Mouse (Mus musculus): ENCODE data around the gene Bhlhe41.

Gene Bhlhe41

DNA sequence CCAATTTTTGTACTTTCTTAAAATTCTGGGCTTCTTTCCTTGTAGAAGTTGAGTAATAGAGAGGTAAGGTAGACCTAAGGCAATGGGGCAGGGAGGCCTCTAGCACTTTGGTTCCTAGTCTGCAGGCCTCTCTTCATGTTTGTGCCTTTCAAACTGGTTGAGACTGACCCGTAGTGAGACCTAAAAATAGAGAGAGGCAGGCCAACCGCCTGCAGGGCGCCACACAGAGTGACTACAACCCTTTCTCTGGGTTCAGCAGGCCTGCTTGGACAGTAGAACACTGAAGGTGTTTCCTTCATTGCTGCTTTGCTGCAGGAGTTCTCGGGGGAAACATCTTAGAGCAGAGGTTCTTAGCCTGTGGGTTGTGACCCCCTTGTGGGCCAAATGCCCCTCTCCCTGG lies 5.6 kb upstream of the Bhlhe41 start:
- DNase-seq = no peak

DNA sequence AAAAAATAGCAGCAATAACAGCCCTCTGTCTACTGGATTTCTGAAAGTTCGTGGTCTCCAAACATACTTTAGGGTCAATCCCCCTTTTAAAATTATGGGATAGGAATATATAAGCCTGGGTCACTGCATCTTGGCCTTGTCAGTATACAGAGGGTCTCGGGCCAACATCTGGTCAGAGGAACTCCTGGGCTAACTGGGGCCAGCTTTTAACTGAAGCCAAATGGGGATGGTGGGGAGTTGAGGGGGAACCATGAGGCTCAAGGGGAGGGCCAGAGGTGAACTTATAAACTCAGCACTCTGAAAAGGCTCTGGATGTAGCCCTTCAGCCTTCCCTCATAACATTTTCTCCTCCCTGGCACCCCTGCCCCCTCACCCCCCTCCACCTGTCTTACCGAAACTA lies 1.8 kb upstream of the Bhlhe41 start:
- DNase-seq = no peak

DNA sequence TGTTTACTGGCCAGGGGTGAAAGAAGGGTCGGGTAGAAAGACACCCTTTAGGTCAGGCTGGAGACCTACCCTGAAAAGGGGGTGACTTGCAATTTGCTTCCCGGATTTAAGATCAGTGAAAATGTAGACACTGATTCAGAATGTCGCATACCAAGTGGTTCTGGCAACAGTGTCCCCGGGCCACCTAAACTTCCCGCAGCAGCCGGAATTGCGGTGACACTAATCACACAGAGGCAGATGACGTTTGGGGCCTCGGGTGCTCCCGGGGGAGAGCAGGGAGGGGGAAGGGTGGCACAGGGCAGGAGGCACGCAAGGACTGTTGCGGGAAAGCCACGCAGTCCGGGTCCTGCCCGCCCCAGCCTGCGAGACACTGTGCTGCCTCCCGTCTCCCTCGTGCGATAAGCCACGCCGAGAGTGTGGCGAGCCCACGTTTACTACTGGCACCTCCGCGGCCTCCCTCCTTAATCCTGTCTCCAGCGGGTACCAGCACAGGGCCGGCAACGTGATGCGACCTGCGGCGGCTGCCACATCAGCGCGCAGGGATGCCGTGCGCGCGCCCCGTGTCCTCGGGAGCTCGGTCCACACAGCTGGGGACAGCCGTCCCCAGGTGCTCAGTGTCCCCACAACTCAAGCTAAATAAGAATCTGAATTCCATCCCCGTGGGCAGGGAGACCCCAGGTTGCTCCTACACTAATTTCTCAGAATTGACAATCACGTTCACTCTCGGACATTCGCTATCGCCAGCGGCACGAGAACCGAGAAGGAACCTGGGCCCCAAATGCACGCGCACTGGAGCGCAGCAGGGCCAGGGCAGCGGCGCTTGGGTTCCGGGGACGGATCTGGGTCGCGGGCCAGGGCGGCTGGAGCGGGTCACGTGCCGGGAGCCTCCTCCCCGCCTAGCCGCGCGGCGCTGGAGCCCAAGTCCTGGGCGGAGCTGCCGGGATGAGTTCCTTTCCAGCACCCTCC lies 811 bp upstream of the Bhlhe41 start:
- no peak for DNase-seq

DNA sequence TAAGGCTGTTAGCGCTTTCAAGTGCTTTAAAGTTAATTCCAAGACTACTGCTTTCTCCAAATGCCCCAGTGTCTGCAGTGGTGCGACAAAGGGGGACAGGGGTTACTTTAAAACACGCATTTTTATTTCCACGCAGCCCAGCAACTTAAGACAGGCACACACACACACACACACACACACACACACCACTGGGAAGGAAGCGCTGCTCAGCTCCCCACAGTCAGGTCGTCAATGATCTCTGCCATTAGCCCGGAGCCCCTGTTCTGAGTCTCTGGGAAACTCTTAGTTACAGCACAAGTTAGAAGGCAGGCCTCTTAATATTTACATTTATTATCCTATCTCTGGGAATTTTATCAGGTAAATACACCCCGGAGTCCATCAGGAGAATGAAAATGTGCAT lies 1.2 kb downstream of the Bhlhe41 start:
- DNase-seq = no peak

DNA sequence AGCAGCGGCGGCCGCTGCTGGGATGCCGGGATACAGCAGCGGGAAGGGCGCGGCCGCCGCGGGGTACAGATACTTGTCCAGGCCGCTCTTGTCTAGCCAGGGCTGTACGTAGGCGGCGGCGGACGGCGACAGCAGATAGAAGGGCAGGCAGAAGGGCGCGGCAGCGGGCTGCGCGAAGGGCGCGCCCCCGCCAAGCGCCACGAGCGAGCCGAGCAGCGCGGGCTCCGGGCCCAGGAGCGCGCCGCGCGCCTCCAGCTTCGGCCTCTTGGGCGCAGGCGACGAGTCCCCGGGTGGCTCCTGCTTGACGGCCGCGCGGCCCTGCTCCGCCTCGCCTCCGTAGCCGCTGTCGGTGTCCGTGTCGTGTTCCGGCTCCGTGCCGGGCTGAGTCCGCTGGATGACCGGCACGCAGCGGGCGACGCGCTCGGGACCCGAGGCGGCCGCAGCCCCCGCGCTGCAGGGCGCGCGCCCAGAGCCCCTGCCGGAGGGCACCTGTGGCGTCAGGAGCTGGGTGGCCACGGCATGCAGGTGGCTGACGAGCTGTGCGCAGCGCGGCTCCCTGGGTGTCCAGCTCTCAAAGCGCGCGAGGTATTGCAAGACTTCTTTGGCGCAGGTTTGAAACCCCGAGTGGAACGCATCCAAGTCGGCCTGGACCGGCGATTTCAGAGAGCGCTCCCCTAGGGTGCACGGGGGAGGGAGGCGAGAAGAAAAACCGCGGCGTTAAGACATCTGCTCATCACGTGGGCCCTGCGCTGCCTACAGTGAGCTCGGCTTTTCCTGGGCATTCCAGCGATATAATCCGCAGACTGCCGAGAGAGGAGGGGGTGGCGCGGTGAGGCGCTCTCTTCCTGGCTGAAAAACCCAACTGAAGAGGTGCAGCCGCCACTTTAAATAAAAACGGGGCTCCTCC lies 2.0 kb downstream of the Bhlhe41 start:
- DNase-seq = no peak

DNA sequence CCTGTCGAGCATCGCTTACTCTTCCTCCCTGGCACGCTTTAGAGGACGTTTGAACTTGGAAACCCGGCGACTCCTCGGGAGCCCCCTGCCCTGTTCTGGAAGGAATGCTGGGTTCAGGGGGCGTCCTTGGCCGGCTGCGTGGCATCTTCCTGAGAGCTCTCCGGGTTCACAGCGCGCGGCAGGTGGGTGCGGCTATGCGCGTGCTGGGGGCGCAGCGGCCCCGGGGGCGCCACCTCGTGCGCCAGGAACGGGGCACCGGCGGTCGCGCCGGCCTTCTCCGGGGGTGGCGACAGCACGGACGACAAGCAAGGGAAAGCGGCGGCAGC lies 2.7 kb downstream of the Bhlhe41 start:
- no peak for DNase-seq

DNA sequence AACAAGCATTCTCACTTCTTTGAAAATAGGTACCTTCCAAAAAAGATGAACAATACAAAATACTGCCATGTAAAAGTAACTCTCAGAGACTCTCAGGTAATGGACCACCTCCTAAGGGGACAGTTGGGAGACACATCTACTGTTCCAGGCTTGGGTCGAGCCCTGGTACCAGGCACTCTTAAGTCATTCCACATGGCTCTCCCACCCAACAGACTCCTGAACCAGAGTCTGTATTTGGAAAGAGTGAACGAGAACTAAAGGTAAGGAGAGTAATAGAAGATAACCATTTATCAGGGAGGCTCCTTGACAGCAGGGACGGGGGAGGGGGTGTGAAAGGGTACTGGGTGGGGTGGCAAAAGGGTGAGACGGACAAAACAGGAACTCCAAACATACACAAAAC lies 3.0 kb downstream of the Bhlhe41 start:
- no peak for DNase-seq

DNA sequence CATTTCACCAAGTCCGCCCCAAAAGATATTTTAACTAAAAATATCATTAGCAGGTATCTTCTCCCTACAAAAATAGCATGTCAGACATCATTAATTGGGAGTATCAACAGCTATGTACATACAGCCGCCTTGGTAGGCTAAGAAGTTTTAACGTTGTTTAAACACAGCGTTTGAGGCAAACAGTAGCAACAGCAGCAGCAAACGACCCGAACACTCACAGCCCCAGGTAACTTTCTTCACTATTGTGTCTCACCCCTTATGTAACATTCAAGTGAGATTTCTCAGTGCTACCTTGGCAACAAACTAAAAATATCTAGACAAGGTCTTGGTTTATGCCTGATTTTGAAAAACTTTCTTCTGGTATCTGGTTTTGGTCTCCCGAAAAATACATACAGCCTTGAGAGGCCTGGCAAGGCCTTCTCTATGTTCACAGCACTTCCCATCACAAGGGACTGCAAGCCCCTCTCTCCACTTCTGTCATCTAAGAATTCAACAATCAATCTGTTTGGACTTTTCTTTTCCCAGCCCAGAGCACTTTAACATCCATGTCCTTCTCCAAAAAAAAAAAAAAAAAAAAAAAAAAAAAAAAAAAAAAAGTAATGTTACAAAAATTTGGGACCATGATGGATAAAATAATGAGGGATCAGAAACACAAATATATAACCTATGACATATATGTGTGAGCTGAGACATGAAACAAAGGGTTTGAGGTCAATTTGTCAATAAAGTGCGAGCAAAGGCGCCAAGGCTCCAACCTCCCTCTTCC lies 3.7 kb downstream of the Bhlhe41 start:
- no peak for DNase-seq

DNA sequence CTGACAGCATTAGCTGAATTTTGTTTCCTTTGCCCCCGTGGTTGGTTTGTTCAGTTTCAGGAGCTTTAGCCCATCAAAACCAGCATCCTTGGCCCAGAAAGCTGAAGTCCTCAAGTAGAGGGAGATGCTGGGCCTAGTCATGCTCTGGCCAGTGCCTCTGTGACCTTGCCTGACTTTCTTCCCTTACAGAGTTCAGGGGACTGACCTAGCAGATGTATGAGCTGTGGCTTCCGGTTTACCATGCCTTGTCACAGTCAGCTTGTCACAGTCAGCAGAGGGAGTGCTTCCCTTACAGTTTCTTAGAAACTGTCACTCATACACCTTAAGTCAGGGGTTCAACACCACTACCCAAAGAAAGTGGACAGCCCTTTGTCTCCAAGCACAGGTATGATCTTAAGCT lies 5.0 kb downstream of the Bhlhe41 start:
- no peak for DNase-seq

DNA sequence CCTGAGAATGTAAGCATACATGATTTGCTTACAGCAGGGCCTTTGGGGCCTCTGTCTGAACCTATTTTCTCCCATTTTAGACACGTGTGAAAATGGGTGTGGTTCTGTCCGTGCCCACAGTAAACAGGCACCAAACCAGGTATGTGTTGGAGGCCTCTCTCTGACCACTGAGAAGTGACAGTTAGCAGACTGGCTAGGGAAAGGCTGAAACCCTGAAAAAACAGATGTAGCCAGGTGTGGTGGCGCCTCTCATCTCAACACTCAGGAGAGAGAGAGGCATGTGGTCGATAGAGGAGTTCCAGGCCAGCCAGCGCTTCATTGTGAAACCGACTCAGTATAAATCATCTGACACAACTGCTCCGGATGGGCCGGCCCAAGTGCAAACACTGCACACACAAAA lies 6.9 kb downstream of the Bhlhe41 start:
- DNase-seq = no peak

DNA sequence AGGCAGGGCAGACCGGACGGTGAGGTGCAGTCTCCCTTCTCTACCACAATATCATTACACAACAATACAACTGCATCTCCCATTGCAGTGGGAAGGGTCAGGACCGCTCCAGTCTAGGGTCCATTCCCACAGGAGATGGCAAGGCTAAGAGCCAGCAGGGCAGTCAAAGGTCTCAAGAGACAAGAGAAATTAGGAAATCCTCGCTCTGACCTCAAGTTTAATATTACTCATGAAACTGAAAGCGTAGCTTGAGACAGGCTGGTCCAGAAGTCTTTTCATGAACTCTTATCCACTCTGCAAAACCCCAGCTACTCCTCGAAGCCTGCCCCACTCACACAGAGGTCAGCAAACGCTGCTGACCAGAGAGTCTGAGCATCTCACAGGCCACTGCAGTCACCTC lies 7.9 kb downstream of the Bhlhe41 start:
- DNase-seq = no peak

DNA sequence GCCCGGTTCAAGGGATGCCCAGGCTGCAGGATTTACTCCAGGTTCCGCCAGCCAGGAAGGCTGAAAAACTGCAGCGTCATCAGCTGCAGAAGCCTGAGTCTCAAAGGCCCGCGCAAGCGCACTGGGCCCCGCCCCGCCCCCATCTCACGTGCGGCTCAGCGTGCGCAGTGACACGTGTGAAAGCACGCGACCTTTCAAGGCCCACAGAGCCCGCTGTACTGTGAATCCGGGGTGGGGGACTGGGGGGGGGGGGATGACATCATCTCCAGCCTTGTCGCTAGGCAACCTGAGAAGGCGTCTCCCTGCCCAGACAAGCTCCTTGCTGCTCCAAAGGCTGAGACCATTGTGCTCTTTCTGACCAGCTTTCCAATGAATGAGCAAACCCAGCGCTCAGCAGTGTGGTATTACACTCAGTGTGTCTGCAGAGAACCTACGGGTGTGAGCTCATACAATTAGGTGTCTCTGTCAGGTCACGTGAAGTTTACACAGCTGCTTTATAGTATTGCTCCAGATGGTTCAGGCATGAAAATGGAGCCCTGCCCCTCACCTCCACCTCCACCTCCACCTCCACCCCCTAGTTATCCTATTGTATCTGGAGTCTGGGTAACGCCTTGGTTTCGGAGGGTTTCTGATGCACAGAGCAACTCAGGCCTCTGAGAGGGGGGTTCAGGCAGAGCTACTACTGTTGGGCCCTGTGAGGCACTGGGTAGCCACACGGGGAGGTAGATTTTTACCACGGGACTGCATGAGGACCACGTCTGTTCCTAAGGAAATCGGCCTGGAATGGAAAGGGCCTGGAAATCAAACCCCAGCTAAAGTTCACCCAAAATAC lies 9.4 kb downstream of the Bhlhe41 start:
- DNase-seq = peak; percentile 91 to 93

DNA sequence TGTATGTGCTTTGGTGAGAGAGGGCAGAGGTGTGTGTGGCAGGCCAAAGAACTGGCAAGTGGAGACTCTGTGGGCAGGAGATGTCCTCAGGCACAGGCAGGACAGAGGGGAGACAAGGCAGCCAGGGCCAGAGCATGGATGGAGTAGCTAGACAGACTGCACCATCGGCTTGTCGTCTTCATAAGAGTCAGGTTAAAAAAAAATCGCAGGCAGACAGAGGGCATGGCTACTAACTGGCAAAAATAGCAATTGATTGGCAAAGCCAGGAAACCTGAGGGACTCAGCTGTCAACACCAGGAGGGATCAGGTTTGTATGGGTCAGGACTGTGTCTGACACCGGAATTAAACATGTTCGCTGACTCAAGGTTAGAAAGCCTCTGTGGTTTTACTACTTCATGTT lies 10.6 kb downstream of the Bhlhe41 start:
- DNase-seq = no peak

DNA sequence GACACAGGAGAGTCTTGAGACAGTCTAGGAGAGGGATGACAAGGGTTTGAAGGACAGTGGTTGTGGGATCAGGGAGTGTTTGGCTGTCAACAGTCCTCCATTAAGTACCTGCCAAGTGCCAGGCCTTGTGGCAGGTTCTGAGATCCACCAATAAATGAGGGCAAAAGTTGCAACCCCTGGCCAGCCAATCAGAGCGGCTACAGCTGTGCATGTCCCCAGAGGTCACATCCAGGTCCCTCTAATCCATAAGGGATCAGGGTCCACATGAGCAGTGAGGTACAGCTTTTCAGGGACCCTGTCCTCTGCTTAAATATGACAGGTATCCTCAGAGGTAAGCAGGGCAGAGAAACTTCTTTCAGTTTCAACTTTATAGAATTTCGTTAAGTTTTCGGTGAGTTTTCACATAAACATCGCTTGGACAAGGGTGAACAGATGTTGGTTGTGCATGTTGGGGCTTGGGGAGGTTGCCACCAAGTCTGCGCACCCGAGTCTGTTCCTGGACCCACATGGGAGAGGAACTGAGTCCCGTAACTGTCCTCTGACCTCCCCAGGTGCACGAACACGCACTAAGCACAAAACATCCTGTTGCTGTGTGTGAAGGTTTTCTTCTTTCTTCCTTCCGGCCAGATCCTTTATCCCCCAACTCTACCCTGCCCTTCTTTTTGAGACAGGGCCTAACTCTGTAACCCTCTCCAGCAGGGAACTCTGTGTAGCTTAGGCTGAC lies 11.8 kb downstream of the Bhlhe41 start:
- no peak for DNase-seq

DNA sequence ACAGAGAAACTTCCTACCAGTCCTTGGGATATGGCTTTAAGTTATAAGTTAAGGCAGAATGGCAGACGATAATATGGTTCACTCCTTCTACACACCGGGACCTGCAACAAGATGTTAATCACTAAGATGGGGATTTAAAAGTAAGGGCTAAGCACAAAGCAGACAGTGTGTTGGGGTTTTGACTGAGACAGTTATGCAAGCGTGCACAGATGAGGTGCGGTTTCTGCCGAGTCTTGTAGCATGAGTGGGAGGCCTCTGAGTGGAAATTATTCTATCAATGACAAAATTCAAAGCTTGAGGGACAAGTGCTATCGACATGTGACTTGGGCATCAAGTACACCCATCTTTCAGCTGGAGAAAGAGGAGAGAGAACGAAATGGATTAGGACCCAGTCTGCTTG lies 12.7 kb downstream of the Bhlhe41 start:
- DNase-seq = no peak

DNA sequence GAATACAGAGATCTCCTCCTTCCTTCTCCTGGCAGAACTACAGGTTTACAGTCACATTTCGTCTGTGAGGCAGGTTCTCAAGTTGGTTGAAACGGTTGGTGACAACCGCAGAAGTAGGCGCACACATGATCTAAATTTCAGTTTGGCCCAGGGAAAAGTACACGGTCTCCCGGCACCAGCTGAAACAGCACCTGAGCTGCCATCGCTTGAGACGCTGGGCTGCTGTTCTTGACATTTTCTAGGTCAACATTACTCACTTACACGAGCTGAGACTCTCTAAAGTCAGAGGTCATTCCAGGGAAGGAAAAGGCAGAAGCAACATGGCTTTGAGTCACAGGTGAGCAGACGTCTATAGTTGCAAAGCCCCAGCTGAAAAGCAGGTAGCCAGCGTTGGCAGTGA lies 13.4 kb downstream of the Bhlhe41 start:
- no peak for DNase-seq

DNA sequence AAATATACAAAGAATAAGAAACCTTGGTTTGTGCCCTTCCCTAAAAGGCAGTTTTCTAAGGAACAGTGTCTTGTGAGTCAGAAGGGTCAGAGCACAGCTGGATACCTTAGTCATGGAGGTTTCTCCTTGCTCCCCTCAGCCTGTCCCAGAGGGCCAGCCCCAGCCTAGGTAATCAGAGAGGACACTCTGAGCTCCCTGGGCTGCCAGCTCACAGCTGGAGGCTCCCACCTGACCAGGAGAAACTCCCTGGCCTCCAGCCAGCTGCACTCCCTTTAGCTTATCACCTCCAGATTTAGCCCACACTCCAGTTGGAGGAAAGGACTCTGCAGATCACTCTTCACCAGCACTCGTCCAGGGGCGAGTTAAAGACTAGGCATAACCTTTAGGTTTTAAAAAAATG lies 14.6 kb downstream of the Bhlhe41 start:
- no peak for DNase-seq

DNA sequence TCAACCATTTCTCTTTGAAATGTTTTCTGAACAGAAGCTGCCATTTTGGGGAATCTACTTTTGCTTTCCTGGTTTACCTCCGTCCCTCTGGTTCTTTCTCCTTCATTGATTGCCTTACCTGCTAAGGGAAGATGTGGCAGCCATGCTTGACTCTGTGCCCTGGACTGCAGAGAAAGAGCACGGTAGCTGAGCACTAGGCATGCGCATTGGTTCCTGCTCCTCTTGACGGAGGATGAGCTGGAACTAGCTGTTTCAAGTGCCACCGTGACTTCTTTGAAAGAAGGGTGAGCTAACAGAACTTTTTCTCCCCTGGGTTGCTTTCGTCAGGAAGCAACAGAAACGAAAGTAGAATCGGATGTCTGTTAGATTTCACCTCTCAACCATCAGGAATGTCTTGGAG lies 17.7 kb downstream of the Bhlhe41 start:
- DNase-seq = no peak

DNA sequence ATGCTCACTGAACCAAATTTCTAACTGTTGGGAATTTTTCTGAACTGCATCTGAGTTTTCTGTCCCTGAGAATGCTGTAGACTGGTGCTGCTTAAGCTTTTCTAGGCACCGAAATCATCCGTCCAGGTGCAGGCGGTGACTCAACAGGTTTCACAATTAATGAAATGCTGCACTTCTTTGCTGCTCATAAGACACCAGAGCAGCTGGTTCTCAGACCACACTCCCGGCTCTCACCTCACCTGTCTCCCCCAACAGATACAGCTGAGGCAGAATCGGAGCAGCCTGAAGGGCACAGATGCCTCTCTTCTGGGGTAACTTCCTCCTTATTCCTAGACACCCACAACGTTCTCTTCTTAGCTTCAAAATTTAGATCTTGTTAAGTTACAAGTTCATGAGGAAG lies 18.4 kb downstream of the Bhlhe41 start:
- DNase-seq = no peak

DNA sequence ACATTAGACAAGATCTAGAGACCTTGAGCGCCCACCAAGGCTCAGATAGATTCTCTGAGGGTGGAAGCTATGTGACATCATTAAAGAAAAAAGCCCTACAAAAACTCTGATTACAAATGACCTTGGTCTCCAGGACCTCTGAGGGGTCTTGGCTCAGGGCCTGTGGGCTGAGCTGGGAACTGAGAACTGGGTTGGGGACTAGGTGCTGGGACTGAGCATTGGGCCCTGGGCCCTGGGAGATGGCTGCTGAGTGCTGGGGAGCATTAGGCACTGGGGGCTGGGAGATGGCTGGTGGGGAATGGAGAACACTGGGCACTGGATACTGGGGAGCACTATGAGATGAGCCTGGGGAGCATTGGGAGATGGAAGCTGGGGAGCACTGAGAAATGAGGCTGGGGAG lies 19.3 kb downstream of the Bhlhe41 start:
- DNase-seq = no peak

DNA sequence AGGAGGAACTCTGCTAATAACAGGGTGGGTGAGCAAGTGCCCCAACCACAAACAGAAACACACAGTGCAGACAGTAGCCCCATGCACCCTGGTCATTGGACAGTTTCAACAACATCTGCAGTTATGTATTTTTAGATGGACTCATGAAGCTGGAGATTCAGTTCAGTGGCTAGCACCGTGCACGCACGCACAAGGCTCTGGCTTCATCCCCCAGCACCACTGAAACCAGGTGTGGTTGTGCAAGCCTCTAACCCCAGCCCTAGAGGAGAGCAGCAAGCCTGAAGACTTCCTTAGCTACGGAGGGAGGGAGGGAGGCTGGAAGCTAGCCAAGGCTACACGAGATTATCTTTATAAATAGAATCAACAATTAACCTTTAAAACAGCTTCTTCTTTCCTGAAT lies 19.7 kb downstream of the Bhlhe41 start:
- no peak for DNase-seq

DNA sequence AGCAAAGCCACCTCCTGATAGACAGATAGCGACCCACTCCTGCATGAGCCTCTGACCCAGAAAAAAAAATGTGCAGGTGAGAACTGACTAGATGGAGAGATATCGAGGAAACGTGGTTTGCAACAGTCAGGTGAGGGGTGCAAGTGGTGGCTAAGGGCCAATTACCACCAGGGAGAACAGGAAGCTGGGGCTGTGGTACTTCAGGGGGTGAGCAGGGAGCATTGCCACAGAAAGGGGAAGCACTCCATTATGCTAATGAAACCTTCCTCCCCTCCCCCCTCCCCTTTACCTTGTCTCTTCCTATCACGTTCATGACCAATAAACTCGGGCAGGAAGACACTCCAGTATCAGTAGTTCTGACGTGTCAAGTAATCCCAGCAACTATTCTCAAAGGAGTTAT lies 30.0 kb downstream of the Bhlhe41 start:
- no peak for DNase-seq

Data from thymus, postnatal 36 days (tissue).